24 mouse cellular contexts compared by ENCODE assay signal in the genomic region with DNA sequence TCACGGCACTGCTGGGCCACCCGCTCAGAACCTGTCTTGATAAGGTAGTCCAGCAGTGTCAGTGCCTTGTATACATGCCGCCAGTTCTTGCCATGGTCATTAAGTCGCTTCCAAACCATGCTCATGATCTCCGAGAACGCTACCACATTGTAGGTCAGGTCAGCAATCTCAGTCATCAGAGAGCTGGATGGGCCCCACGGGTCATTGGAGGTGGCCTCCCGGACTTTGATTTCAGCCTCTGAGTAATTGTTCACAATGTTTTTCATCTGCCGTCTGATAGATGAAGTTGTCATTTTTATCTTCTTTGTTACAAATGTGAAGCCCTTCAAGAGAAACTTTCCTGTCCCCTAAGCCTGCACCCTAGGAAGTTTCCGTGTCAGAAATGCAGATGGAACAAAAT. TPM values are rescaled to one million over a fixed set of nuclear protein-coding genes. Genes with fewer than 3 reads are reported as not detected.
DNase-seq lines count a peak whose midpoint lies in the region; ATAC-seq and TF ChIP-seq lines count a peak whose summit lies in the region.
"Had no signal": no experiment of that assay in that cellular context is flagged by ENCODE, and none has a peak within 500 bp of the region (broad histone marks: within the 10 kb centered on the region; RNA-seq: fewer than 3 reads in every experiment).

No protein-coding gene starts in this region.

- H3K4me2 ChIP-seq in kidney, embryonic 15.5 days = no peak overlapping the region
- H3K4me2 ChIP-seq: embryonic facial prominence, embryonic 12.5 days; embryonic facial prominence, embryonic 15.5 days; heart, embryonic 11.5 days; hindbrain, embryonic 12.5 days had no signal

- H3K9ac ChIP-seq in kidney, embryonic 15.5 days = no peak overlapping the region
- H3K9ac ChIP-seq: embryonic facial prominence, embryonic 12.5 days; embryonic facial prominence, embryonic 15.5 days; forebrain, postnatal 0 days; hindbrain, embryonic 12.5 days had no signal

- no peak overlapping the region for H3K4me3 ChIP-seq in cerebellum, adult 2 months (replicated peaks; ENCODE audit: insufficient read depth, low read depth, low read length)
- no peak overlapping the region for H3K4me3 ChIP-seq in kidney, adult 2 months (ENCODE audit: insufficient read depth, low read depth, low read length)
- no peak overlapping the region for H3K4me3 ChIP-seq in kidney, embryonic 15.5 days (replicated peaks)
- no peak overlapping the region for H3K4me3 ChIP-seq in left cerebral cortex, adult 2 months
- H3K4me3 ChIP-seq: embryonic facial prominence, embryonic 12.5 days; embryonic facial prominence, embryonic 15.5 days; gastrocnemius, adult 2 months; hindbrain, embryonic 12.5 days had no signal

- peak overlapping the region; percentile 38 for H3K27ac ChIP-seq in cerebellum, adult 2 months (ENCODE audit: insufficient read depth, low read length)
- H3K27ac ChIP-seq in kidney, adult 2 months (ENCODE audit: insufficient read depth, low read depth, low read length) = 0 out of 2 replicates have a peak overlapping the region, but pooled peaks have one; percentile 8
- H3K27ac ChIP-seq in kidney, embryonic 15.5 days = no peak overlapping the region
- H3K27ac ChIP-seq in left cerebral cortex, adult 2 months = peak overlapping the region; percentile 11
- H3K27ac ChIP-seq: embryonic facial prominence, embryonic 12.5 days; embryonic facial prominence, embryonic 15.5 days; gastrocnemius, adult 2 months; hindbrain, embryonic 12.5 days had no signal

- no peak for DNase-seq in cerebellum, adult 2 months
- no peak for DNase-seq in cerebellum, postnatal 25 days
- peak; percentile 69 for DNase-seq in kidney, adult 2 months
- DNase-seq in kidney, postnatal 14 days = peak; percentile 18
- no peak for DNase-seq in kidney, adult 11 months
- DNase-seq in left cerebral cortex, adult 2 months (ENCODE audit: extremely low spot score in 1 of 2, low spot score in 2 of 2) = no peak
- DNase-seq in left cerebral cortex, postnatal 10 days (ENCODE audit: extremely low spot score in 1 of 2, low spot score in 2 of 2) = no peak
- DNase-seq: adrenal gland, adult 8-10 months; adrenal gland, postnatal 25 days; cerebellum, adult 11-12 months; cerebellum, adult 9-10 months; cerebellum, postnatal 14 days; forebrain, postnatal 0 days; gastrocnemius, adult 2 months; gastrocnemius, postnatal 14 days; heart, adult 11 months had no signal

- no peaks in the 10 kb centered on the region for H3K9me3 ChIP-seq in kidney, embryonic 15.5 days (replicated peaks)
- H3K9me3 ChIP-seq: embryonic facial prominence, embryonic 12.5 days; embryonic facial prominence, embryonic 15.5 days; hindbrain, embryonic 12.5 days had no signal

- intact Hi-C loops in left cerebral cortex, adult 2 months (cut with DNase I) = no loop called here
- intact Hi-C loops in left cerebral cortex, postnatal 10 days (cut with DNase I) = no loop called here

- TF ChIP-seq CTCF in cerebellum, adult 2 months (IDR thresholded peaks at IDR 0.05; ENCODE audit: borderline replicate concordance, insufficient read depth, low read depth, low read length) = no peak
- TF ChIP-seq CTCF in kidney, adult 2 months (conservative IDR thresholded peaks at IDR 0.05; ENCODE audit: insufficient read depth, insufficient read length, low read depth, low read length) = no peak
- no peak for TF ChIP-seq CTCF in left cerebral cortex, adult 2 months (IDR thresholded peaks at IDR 0.05)

- TF ChIP-seq POLR2A in cerebellum, adult 2 months (IDR thresholded peaks at IDR 0.05; ENCODE audit: borderline replicate concordance, insufficient read depth, low read length) = no peak
- TF ChIP-seq POLR2A in kidney, adult 2 months (IDR thresholded peaks at IDR 0.05; ENCODE audit: low read depth, low read length) = no peak

- ATAC-seq in kidney, embryonic 15.5 days (replicated peaks; ENCODE audit: low FRiP score) = no peak
- ATAC-seq: activated CD4-positive, CD25-positive, alpha-beta regulatory T cell, adult 4 months; forebrain, embryonic 14.5 days; forebrain, postnatal 0 days had no signal

- no peaks in the 10 kb centered on the region for H3K27me3 ChIP-seq in cerebellum, adult 2 months (ENCODE audit: control insufficient read depth, insufficient read depth, low read length)
- no peaks in the 10 kb centered on the region for H3K27me3 ChIP-seq in kidney, adult 2 months (replicated peaks; ENCODE audit: control insufficient read depth, insufficient read depth, low read length)
- H3K27me3 ChIP-seq in kidney, embryonic 15.5 days = no peaks in the 10 kb centered on the region
- H3K27me3 ChIP-seq: embryonic facial prominence, embryonic 12.5 days; embryonic facial prominence, embryonic 15.5 days; hindbrain, embryonic 12.5 days had no signal

- WGBS in cerebellum, adult 2 months = 79% methylated on average over 10 of the region's 10 CpGs
- 59% methylated on average over 10 of the region's 10 CpGs for WGBS in kidney, adult 2 months
- WGBS in kidney, embryonic 15.5 days = 79% methylated on average over 10 of the region's 10 CpGs

- peaks cover 39% of the 10 kb centered on the region for H3K4me1 ChIP-seq in cerebellum, adult 2 months (ENCODE audit: control insufficient read depth, insufficient read depth, low read length)
- peaks cover 17% of the 10 kb centered on the region; the same call in 1 of the 2 replicates for H3K4me1 ChIP-seq in kidney, adult 2 months (ENCODE audit: control insufficient read depth, insufficient read depth, low read length)
- peaks cover 3% of the 10 kb centered on the region; the same call in 1 of the 2 replicates for H3K4me1 ChIP-seq in kidney, embryonic 15.5 days
- H3K4me1 ChIP-seq: embryonic facial prominence, embryonic 12.5 days; embryonic facial prominence, embryonic 15.5 days; hindbrain, embryonic 12.5 days had no signal

- H3K36me3 ChIP-seq in kidney, adult 2 months (ENCODE audit: control insufficient read depth, insufficient read depth, low read length) = no peaks in the 10 kb centered on the region; the same call in 1 of the 2 replicates
- H3K36me3 ChIP-seq in kidney, embryonic 15.5 days = peaks cover 37% of the 10 kb centered on the region

RNA-seq across cellular contexts. Expression of a gene that starts 33.0 kb away (rescaled TPM):
- polyA plus RNA-seq in cerebellum, adult 2 months (2012; rRNA removed) = 123 and 132 TPM in 2 replicates
- polyA plus RNA-seq in kidney, adult 2 months (2012; rRNA removed) = 23.1 and 25.7 TPM in 2 replicates
- polyA plus RNA-seq in kidney, embryonic 15.5 days (2015; fragmentation: Nextera tagmentation; extraction: Ambion mirVana) = 22.1 and 25.5 TPM in 2 replicates
- 100 to 1,000 TPM; 113 TPM for total RNA-seq in left cerebral cortex, adult 2 months (2021)
- 10 to 100 TPM; 97.6 to 99.1 TPM for total RNA-seq in left cerebral cortex, postnatal 10 days (2021)
- total RNA-seq: hematopoietic stem cell, adult 5-6 weeks had no signal

RNA-seq across cellular contexts. Expression of a gene that starts 41.5 kb away (rescaled TPM):
- polyA plus RNA-seq in cerebellum, adult 2 months (2012; rRNA removed) = 36.2 and 40.7 TPM in 2 replicates
- polyA plus RNA-seq in kidney, adult 2 months (2012; rRNA removed) = 42.7 and 43.3 TPM in 2 replicates
- polyA plus RNA-seq in kidney, embryonic 15.5 days (2015; fragmentation: Nextera tagmentation; extraction: Ambion mirVana) = 42.6 and 45.2 TPM in 2 replicates
- 10 to 100 TPM; 39.1 to 43.8 TPM for total RNA-seq in left cerebral cortex, adult 2 months (2021)
- total RNA-seq in left cerebral cortex, postnatal 10 days (2021) = 10 to 100 TPM; 35.8 to 36.8 TPM

RNA-seq across cellular contexts. Expression of a gene that starts 52.2 kb away (rescaled TPM):
- polyA plus RNA-seq in cerebellum, adult 2 months (2012; rRNA removed) = 47.8 and 55.8 TPM in 2 replicates
- 13.8 and 15.4 TPM in 2 replicates for polyA plus RNA-seq in kidney, adult 2 months (2012; rRNA removed)
- polyA plus RNA-seq in kidney, embryonic 15.5 days (2015; fragmentation: Nextera tagmentation; extraction: Ambion mirVana) = 54.1 and 63.6 TPM in 2 replicates
- 10 to 100 TPM; 19.8 to 20.3 TPM for total RNA-seq in left cerebral cortex, adult 2 months (2021)
- total RNA-seq in left cerebral cortex, postnatal 10 days (2021) = 10 to 100 TPM; 41.2 to 41.8 TPM

Comparison
In these comparisons a context has a peak if more than half of its experiments do, and no peak if none do; other contexts are left out.
1. DNase-seq: peak in kidney, adult 2 months (single experiment) and kidney, postnatal 14 days (single experiment); none in cerebellum, adult 2 months (0 of 2), cerebellum, postnatal 25 days (0 of 2), kidney, adult 11 months (single experiment), left cerebral cortex, adult 2 months (0 of 2) and left cerebral cortex, postnatal 10 days (0 of 2).